Mouse (Mus musculus): ENCODE data around the gene Mpeg1. TPM values are rescaled to one million over a fixed set of nuclear protein-coding genes. Genes with fewer than 3 reads are reported as not detected.

The Mpeg1 gene
- 1.3 and 1.4 TPM in 2 replicates for polyA plus RNA-seq (2014; fragmentation: Nextera tagmentation; extraction: Ambion mirVana)

- Histone ChIP-seq H3K27me3 (ENCODE audit: control insufficient read depth, insufficient read depth, low read length) (no peaks in the 10 kb centered on the region), H3K4me1 (ENCODE audit: control insufficient read depth, insufficient read depth, low read length) (peaks cover 4% of the 10 kb centered on the region), H3K27ac (ENCODE audit: low read length) (no peak within 1 kb of the TSS), H3K9me3 (ENCODE audit: control insufficient read depth, low read depth, low read length) (no peaks in the 10 kb centered on the region), H3K9ac (replicated peaks; ENCODE audit: low read depth, low read length) (no peak within 1 kb of the TSS), H3K4me3 (ENCODE audit: low read depth, low read length) (no peak within 1 kb of the TSS), H3K4me2 (replicated peaks; ENCODE audit: low read depth, low read length) (no peak within 1 kb of the TSS), H3K36me3 (ENCODE audit: control insufficient read depth, insufficient read depth, low read length) (no peaks in the 10 kb centered on the region)
- ATAC-seq (ENCODE audit: insufficient number of reproducible peaks, insufficient read depth, low FRiP score, low read depth): no peak
- 67% methylated on average over 11 of the region's 11 CpGs for WGBS
These were observed at the start of gene Mpeg1 for GRCm38 (mm10) chr19:12460282-12461249. Mpeg1 (plus strand) TSS chr19:12460779.

GRCm38 (mm10) chr19:12413737-12414136 lies 46.8 kb upstream of the Mpeg1 start:
- Histone ChIP-seq H3K4me1 (ENCODE audit: control insufficient read depth, insufficient read depth, low read length) (no peaks in the 10 kb centered on the region), H3K27me3 (ENCODE audit: control insufficient read depth, insufficient read depth, low read length) (no peaks in the 10 kb centered on the region), H3K9me3 (ENCODE audit: control insufficient read depth, low read depth, low read length) (no peaks in the 10 kb centered on the region), H3K4me2 (replicated peaks; ENCODE audit: low read depth, low read length) (no peak overlapping the region), H3K36me3 (ENCODE audit: control insufficient read depth, insufficient read depth, low read length) (no peaks in the 10 kb centered on the region), H3K27ac (ENCODE audit: low read length) (no peak overlapping the region), H3K4me3 (ENCODE audit: low read depth, low read length) (no peak overlapping the region), H3K9ac (replicated peaks; ENCODE audit: low read depth, low read length) (no peak overlapping the region)
- no peak for ATAC-seq (ENCODE audit: insufficient number of reproducible peaks, insufficient read depth, low FRiP score, low read depth)

- Histone ChIP-seq H3K9me3 (ENCODE audit: control insufficient read depth, low read depth, low read length) (no peaks in the 10 kb centered on the region), H3K9ac (replicated peaks; ENCODE audit: low read depth, low read length) (no peak within 1 kb of the TSS), H3K4me2 (replicated peaks; ENCODE audit: low read depth, low read length) (no peak within 1 kb of the TSS), H3K36me3 (ENCODE audit: control insufficient read depth, insufficient read depth, low read length) (no peaks in the 10 kb centered on the region), H3K27me3 (ENCODE audit: control insufficient read depth, insufficient read depth, low read length) (no peaks in the 10 kb centered on the region), H3K4me1 (ENCODE audit: control insufficient read depth, insufficient read depth, low read length) (no peaks in the 10 kb centered on the region), H3K4me3 (ENCODE audit: low read depth, low read length) (no peak within 1 kb of the TSS), H3K27ac (ENCODE audit: low read length) (no peak within 1 kb of the TSS)
- ATAC-seq (ENCODE audit: insufficient number of reproducible peaks, insufficient read depth, low FRiP score, low read depth): no peak
These were observed 43.2 kb upstream of the Mpeg1 start, which contains the start of gene Olfr1441 for GRCm38 (mm10) chr19:12417361-12417760. Olfr1441 (plus strand) TSS chr19:12417433.

GRCm38 (mm10) chr19:12418312-12418711 lies 42.3 kb upstream of the Mpeg1 start:
- H3K9me3 ChIP-seq (ENCODE audit: control insufficient read depth, low read depth, low read length): no peaks in the 10 kb centered on the region
- no peak overlapping the region for H3K4me2 ChIP-seq (replicated peaks; ENCODE audit: low read depth, low read length)
- no peaks in the 10 kb centered on the region for H3K27me3 ChIP-seq (ENCODE audit: control insufficient read depth, insufficient read depth, low read length)
- no peak overlapping the region for H3K4me3 ChIP-seq (ENCODE audit: low read depth, low read length)
- 43% methylated on average over 3 of the region's 3 CpGs for WGBS
- H3K36me3 ChIP-seq (ENCODE audit: control insufficient read depth, insufficient read depth, low read length): no peaks in the 10 kb centered on the region
- no peak for ATAC-seq (ENCODE audit: insufficient number of reproducible peaks, insufficient read depth, low FRiP score, low read depth)
- no peaks in the 10 kb centered on the region for H3K4me1 ChIP-seq (ENCODE audit: control insufficient read depth, insufficient read depth, low read length)
- H3K27ac ChIP-seq (ENCODE audit: low read length): no peak overlapping the region
- H3K9ac ChIP-seq (replicated peaks; ENCODE audit: low read depth, low read length): no peak overlapping the region

- H3K4me1 ChIP-seq (ENCODE audit: control insufficient read depth, insufficient read depth, low read length): no peaks in the 10 kb centered on the region
- whole genome bisulfite sequencing: 73% methylated on average over 6 of the region's 6 CpGs
- no peaks in the 10 kb centered on the region for H3K36me3 ChIP-seq (ENCODE audit: control insufficient read depth, insufficient read depth, low read length)
- H3K27ac ChIP-seq (ENCODE audit: low read length): no peak overlapping the region
- H3K9me3 ChIP-seq (ENCODE audit: control insufficient read depth, low read depth, low read length): no peaks in the 10 kb centered on the region
- no peak overlapping the region for H3K4me3 ChIP-seq (ENCODE audit: low read depth, low read length)
- H3K9ac ChIP-seq (replicated peaks; ENCODE audit: low read depth, low read length): no peak overlapping the region
- no peak overlapping the region for H3K4me2 ChIP-seq (replicated peaks; ENCODE audit: low read depth, low read length)
- no peak for ATAC-seq (ENCODE audit: insufficient number of reproducible peaks, insufficient read depth, low FRiP score, low read depth)
- H3K27me3 ChIP-seq (ENCODE audit: control insufficient read depth, insufficient read depth, low read length): no peaks in the 10 kb centered on the region
These were observed 40.0 kb upstream of the Mpeg1 start for GRCm38 (mm10) chr19:12420555-12420954.

- Histone ChIP-seq H3K4me2 (replicated peaks; ENCODE audit: low read depth, low read length) (no peak overlapping the region), H3K9me3 (ENCODE audit: control insufficient read depth, low read depth, low read length) (no peaks in the 10 kb centered on the region), H3K9ac (replicated peaks; ENCODE audit: low read depth, low read length) (no peak overlapping the region), H3K27me3 (ENCODE audit: control insufficient read depth, insufficient read depth, low read length) (no peaks in the 10 kb centered on the region), H3K4me3 (ENCODE audit: low read depth, low read length) (no peak overlapping the region), H3K27ac (ENCODE audit: low read length) (no peak overlapping the region), H3K36me3 (ENCODE audit: control insufficient read depth, insufficient read depth, low read length) (no peaks in the 10 kb centered on the region), H3K4me1 (ENCODE audit: control insufficient read depth, insufficient read depth, low read length) (no peaks in the 10 kb centered on the region)
- WGBS: 77% methylated on average over 1 of the region's 1 CpGs
- ATAC-seq (ENCODE audit: insufficient number of reproducible peaks, insufficient read depth, low FRiP score, low read depth): no peak
These were observed 38.9 kb upstream of the Mpeg1 start for GRCm38 (mm10) chr19:12421680-12422079.

GRCm38 (mm10) chr19:12427101-12427500 lies 33.5 kb upstream of the Mpeg1 start:
- no peak overlapping the region for H3K9ac ChIP-seq (replicated peaks; ENCODE audit: low read depth, low read length)
- no peaks in the 10 kb centered on the region for H3K36me3 ChIP-seq (ENCODE audit: control insufficient read depth, insufficient read depth, low read length)
- no peaks in the 10 kb centered on the region for H3K27me3 ChIP-seq (ENCODE audit: control insufficient read depth, insufficient read depth, low read length)
- H3K4me2 ChIP-seq (replicated peaks; ENCODE audit: low read depth, low read length): no peak overlapping the region
- no peaks in the 10 kb centered on the region for H3K4me1 ChIP-seq (ENCODE audit: control insufficient read depth, insufficient read depth, low read length)
- 68% methylated on average over 5 of the region's 5 CpGs for WGBS
- no peaks in the 10 kb centered on the region for H3K9me3 ChIP-seq (ENCODE audit: control insufficient read depth, low read depth, low read length)
- ATAC-seq (ENCODE audit: insufficient number of reproducible peaks, insufficient read depth, low FRiP score, low read depth): no peak
- no peak overlapping the region for H3K4me3 ChIP-seq (ENCODE audit: low read depth, low read length)
- H3K27ac ChIP-seq (ENCODE audit: low read length): no peak overlapping the region

- no peak within 1 kb of the TSS for H3K4me3 ChIP-seq (ENCODE audit: low read depth, low read length)
- no peaks in the 10 kb centered on the region for H3K9me3 ChIP-seq (ENCODE audit: control insufficient read depth, low read depth, low read length)
- WGBS: 96% methylated on average over 6 of the region's 6 CpGs
- no peak within 1 kb of the TSS for H3K27ac ChIP-seq (ENCODE audit: low read length)
- no peak for ATAC-seq (ENCODE audit: insufficient number of reproducible peaks, insufficient read depth, low FRiP score, low read depth)
- H3K36me3 ChIP-seq (ENCODE audit: control insufficient read depth, insufficient read depth, low read length): no peaks in the 10 kb centered on the region
- H3K9ac ChIP-seq (replicated peaks; ENCODE audit: low read depth, low read length): no peak within 1 kb of the TSS
- H3K27me3 ChIP-seq (ENCODE audit: control insufficient read depth, insufficient read depth, low read length): no peaks in the 10 kb centered on the region
- no peaks in the 10 kb centered on the region for H3K4me1 ChIP-seq (ENCODE audit: control insufficient read depth, insufficient read depth, low read length)
- H3K4me2 ChIP-seq (replicated peaks; ENCODE audit: low read depth, low read length): no peak within 1 kb of the TSS
These were observed 33.0 kb upstream of the Mpeg1 start, which contains the start of gene Pfpl for GRCm38 (mm10) chr19:12427605-12428004. Pfpl (plus strand) TSS chr19:12427905.

All from stomach, embryonic 14.5 days (tissue).